Mouse (Mus musculus) gastrocnemius, adult 18-20 months (tissue): Measurements from ENCODE around the gene 1810024B03Rik. TPM values are rescaled to one million over a fixed set of nuclear protein-coding genes. Genes with fewer than 3 reads are reported as not detected.
"Not testable (repeated sequence)": the region's sequence is repeated elsewhere in the genome, so short reads cannot be mapped to it uniquely, and the experiment has no call there.

Experiments
- DNase-seq: peaks from one replicate; pipeline ENCODE4 v3.0.0; 2021; ENCODE audit warnings: low spot score
- long read RNA-seq, 2 experiments: library from polyadenylated mRNA; stranded (forward); transcript quantifications; one replicate each; pipeline ENCODE4 v2.0.0; 2021
- total RNA-seq, 2 experiments: library from RNA; stranded (reverse); gene quantifications; 2 replicates each; pipeline ENCODE4 v1.2.3; 2021

The 1810024B03Rik gene
- under 1 TPM; 0.71 to 0.97 TPM for total RNA-seq
- long read RNA-seq, experiment 1, partial matches to known transcripts: 0 of 1 reads
- long read RNA-seq, experiment 1, other reads (novel, unspliced or antisense): 0 of 1 reads
- long read RNA-seq, experiment 2, partial matches to known transcripts: 0 of 3 reads
- long read RNA-seq, experiment 2, other reads (novel, unspliced or antisense): 1 of 3 reads

GRCm38 (mm10) chr2:127207547-127208451 lies at the start of gene 1810024B03Rik, which contains the start of gene Snrnp200:
Gene 1810024B03Rik, minus strand, starts transcription at chr2:127208280.
Gene Snrnp200, plus strand, starts transcription at chr2:127208386.
- DNase-seq: peak; percentile 96

- no peak for DNase-seq
Measured at GRCm38 (mm10) chr2:127255294-127255693, 47.2 kb upstream of the 1810024B03Rik start.

- no peak for DNase-seq
Measured at GRCm38 (mm10) chr2:127254604-127255134, 46.6 kb upstream of the 1810024B03Rik start.

- DNase-seq: no peak
Measured at GRCm38 (mm10) chr2:127252787-127253186, 44.7 kb upstream of the 1810024B03Rik start.

- peak; percentile 65 for DNase-seq
Measured at GRCm38 (mm10) chr2:127251880-127252527, 43.9 kb upstream of the 1810024B03Rik start.

GRCm38 (mm10) chr2:127251457-127251856 lies 43.4 kb upstream of the 1810024B03Rik start:
- peak; percentile 48 for DNase-seq

GRCm38 (mm10) chr2:127250291-127251008 lies 42.4 kb upstream of the 1810024B03Rik start:
- peak; percentile 59 for DNase-seq

GRCm38 (mm10) chr2:127248334-127249004 lies 40.4 kb upstream of the 1810024B03Rik start:
- peak; percentile 27 for DNase-seq

- DNase-seq: peak; percentile 98
Measured at GRCm38 (mm10) chr2:127247592-127248333, 39.7 kb upstream of the 1810024B03Rik start, which contains the start of the genes Ciao1 and Tmem127. Gene Ciao1, minus strand, starts transcription at chr2:127247816. Gene Tmem127, plus strand, starts transcription at chr2:127247908.

GRCm38 (mm10) chr2:127240065-127240464 lies 32.0 kb upstream of the 1810024B03Rik start:
- no peak for DNase-seq

GRCm38 (mm10) chr2:127237897-127238610 lies 30.0 kb upstream of the 1810024B03Rik start:
- DNase-seq: no peak

- no peak for DNase-seq
Measured at GRCm38 (mm10) chr2:127225261-127225660, 17.2 kb upstream of the 1810024B03Rik start.

GRCm38 (mm10) chr2:127217746-127218145 lies 9.7 kb upstream of the 1810024B03Rik start:
- DNase-seq: no peak

GRCm38 (mm10) chr2:127210701-127211100 lies 2.6 kb upstream of the 1810024B03Rik start:
- no peak for DNase-seq

GRCm38 (mm10) chr2:127208452-127208769 lies 331 bp upstream of the 1810024B03Rik start:
- DNase-seq: no peak

GRCm38 (mm10) chr2:127206916-127207315 lies 1.2 kb downstream of the 1810024B03Rik start:
- no peak for DNase-seq

GRCm38 (mm10) chr2:127205936-127206335 lies 2.1 kb downstream of the 1810024B03Rik start:
- DNase-seq: not testable (repeated sequence)

GRCm38 (mm10) chr2:127204932-127205331 lies 3.1 kb downstream of the 1810024B03Rik start:
- DNase-seq: peak; percentile 53

GRCm38 (mm10) chr2:127189574-127189973 lies 18.5 kb downstream of the 1810024B03Rik start:
- no peak for DNase-seq
